Mouse (Mus musculus) heart, adult 8-10 months (tissue): ENCODE measurements around the gene Tm2d3. TPM values are rescaled to one million over a fixed set of nuclear protein-coding genes. Genes with fewer than 3 reads are reported as not detected.
A peak's percentile ranks its signal among the peaks of the same experiment; 100 is the strongest.

Experiments
- DNase-seq: peaks from one replicate; pipeline ENCODE4 v3.0.0; 2022; ENCODE audit warnings: low spot score
- total RNA-seq, 4 experiments: library from RNA; stranded (reverse); gene quantifications; 2 replicates each; pipeline ENCODE4 v1.2.4; 2022

The Tm2d3 gene
- total RNA-seq, 4 experiments from 2014 or later: 21.2 to 25.2 (median 21.8) TPM

- DNase-seq: peak; percentile 79
Observed at GRCm38 (mm10) chr7:65704818-65705242, 13.9 kb downstream of the Tm2d3 start.

GRCm38 (mm10) chr7:65708506-65708905 lies 17.5 kb downstream of the Tm2d3 start:
- DNase-seq: no peak

- DNase-seq: no peak
Observed at GRCm38 (mm10) chr7:65710301-65710700, 19.3 kb downstream of the Tm2d3 start.

GRCm38 (mm10) chr7:65713782-65714181 lies 22.8 kb downstream of the Tm2d3 start:
- DNase-seq: no peak

- no peak for DNase-seq
Observed at GRCm38 (mm10) chr7:65714304-65714703, 23.3 kb downstream of the Tm2d3 start.

- DNase-seq: no peak
Observed at GRCm38 (mm10) chr7:65734024-65734423, 43.1 kb downstream of the Tm2d3 start.

- no peak for DNase-seq
Observed at GRCm38 (mm10) chr7:65735261-65735660, 44.3 kb downstream of the Tm2d3 start.

GRCm38 (mm10) chr7:65737286-65738040 lies 46.5 kb downstream of the Tm2d3 start:
- peak; percentile 39 for DNase-seq

GRCm38 (mm10) chr7:65742857-65743256 lies 51.9 kb downstream of the Tm2d3 start:
- no peak for DNase-seq

GRCm38 (mm10) chr7:65747990-65748955 lies 57.3 kb downstream of the Tm2d3 start:
- no peak for DNase-seq

Other genes starting within 250 kb of the Tm2d3 start
- 100 to 1,000 TPM in 1 of 4 experiments, 10 to 100 TPM in 3; 82.4 to 101 (median 95.7) TPM for gene Tjp1, start 163.4 kb upstream of the Tm2d3 start, total RNA-seq
- gene Tarsl2, start 46.3 kb upstream of the Tm2d3 start, total RNA-seq: 10 to 100 TPM; 31.4 to 34.5 (median 32.2) TPM
- 10 to 100 TPM; 26.1 to 36.8 (median 34.2) TPM for gene Pcsk6, start 170.6 kb downstream of the Tm2d3 start, total RNA-seq